Mouse (Mus musculus) cerebellum, adult 2 months (tissue): Measurements from ENCODE around the gene Ndufa6.

Experiments used
- CTCF ChIP-seq: fragments of 200-500 bp; IDR thresholded peaks from 2 replicates; pipeline ENCODE4 v1.5.1; 2011; ENCODE audit warnings: low read depth, mild to moderate bottlenecking, control low read depth, low read length, moderate library complexity, borderline replicate concordance; ENCODE audit not compliant: insufficient read depth
- POLR2A ChIP-seq: fragments of 200-500 bp; IDR thresholded peaks from 2 replicates; pipeline ENCODE4 v1.6.1; 2011; ENCODE audit warnings: low read length, control low read depth, borderline replicate concordance; ENCODE audit not compliant: insufficient read depth

DNA sequence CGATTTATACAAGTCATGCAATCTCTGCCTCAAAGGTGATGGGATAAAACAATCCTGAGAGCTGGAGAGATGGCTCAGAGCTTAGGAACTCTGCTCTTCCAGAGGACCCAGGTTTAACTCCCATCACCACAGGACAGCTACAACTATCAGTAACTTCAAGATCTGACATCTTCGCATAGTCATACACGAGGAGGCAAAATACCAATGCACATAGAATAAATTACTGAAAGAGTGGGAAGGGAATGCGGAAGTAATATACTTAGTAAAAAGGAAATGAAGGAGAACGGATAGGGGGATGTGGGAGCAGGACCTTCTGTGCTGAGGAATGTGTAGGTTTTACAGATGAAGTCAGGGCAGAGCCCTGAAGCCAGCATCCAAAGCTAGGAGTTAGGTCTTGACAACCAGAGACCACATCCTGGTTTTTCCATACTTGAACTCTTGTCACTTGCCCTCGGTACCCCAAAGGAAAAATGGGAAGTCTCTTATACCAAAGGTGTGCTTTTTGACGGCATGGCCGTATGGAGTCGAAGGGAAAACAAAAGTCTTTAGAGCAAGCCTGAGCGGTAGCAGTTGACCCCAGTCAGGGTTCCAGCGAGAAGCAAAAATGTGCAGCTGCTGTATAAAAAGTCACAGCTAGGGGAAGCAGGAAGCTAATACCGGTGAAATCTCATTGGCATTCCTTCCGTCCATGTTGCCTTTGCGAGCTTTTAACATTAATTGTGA, 7.4 kb downstream of the Ndufa6 start:
- no peak for TF ChIP-seq POLR2A
- no peak for TF ChIP-seq CTCF
